Mouse (Mus musculus): ENCODE measurements around the gene Klhdc10.
A peak's percentile ranks its signal among the peaks of the same experiment; 100 is the strongest.

Klhdc10 gene

DNA sequence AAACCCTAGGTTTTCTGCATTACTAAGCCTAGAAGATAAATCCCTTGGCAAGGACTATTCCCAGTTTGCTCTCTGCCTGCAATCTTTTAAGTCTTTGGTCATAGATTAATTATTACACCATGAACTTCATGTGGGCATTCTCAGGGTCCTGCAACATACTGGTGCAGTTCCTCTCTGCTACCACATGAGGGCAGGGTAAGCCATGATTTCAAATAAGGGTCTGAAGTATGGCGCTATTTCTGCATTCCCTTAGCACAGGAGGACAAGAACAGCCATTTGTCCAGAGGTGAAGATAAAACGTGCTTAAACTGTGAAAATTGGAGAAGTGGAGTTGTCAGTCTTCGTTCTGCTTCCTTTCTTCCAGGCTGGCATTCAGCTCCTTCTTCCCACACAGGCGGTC lies 1.8 kb downstream of the Klhdc10 start:
- DNase-seq (ENCODE audit: low spot score) = no peak

DNA sequence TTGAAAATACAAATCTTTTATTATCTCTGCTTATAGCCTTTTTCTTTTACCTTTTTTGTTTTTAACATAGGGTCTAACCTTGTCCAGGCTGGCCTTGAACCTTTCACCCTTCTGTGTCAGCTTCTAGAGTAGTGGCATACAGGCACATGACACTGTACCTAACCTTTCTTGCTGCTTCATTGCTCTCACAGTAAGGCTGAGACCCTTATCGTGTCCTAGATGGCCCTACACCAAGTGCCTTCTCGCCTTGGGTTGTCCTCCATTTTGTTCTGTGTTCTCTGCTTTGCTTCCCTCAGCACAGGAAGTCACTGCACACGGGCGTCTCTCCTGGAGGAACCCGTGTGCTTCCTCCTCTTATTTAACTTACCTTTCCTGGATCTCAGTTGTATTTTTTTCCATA lies 3.0 kb downstream of the Klhdc10 start:
- DNase-seq (ENCODE audit: low spot score) = no peak

- DNase-seq (ENCODE audit: low spot score) = no peak
Measured at GRCm38 (mm10) chr6:30408276-30408675, 6.6 kb downstream of the Klhdc10 start.

DNA sequence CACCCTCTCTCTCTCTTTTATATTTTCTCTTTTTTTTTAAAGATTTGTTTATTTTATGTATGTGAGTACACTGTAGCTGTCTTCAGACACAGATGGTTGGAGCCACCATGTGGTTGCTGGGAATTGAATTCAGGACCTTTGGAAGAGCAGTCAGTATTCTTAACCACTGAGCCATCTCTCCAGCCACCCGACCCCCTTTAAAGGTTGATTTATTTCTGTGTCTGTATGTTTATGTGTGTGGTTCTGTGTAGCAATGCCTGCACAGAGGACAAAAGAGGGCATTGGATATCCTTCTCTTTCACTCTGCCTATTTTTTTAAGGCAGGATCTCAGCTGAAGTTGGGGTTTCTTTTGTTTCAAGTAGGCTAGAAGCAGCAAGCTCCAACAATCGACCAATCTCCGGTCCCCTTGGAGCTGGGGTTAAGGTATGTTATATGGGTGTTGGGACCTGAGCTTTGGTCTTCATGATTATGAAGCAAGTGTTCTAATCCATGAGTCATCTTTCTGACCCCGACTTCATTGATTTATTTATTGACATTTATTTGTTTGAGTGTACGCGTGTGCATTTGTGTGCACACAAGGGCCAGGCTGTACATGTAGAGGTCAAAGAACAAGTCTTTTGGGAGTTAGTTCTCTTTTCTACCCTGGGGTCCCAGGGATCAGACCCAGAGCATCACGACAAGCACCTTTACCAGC lies 7.9 kb downstream of the Klhdc10 start:
- no peak for DNase-seq (ENCODE audit: low spot score)

DNA sequence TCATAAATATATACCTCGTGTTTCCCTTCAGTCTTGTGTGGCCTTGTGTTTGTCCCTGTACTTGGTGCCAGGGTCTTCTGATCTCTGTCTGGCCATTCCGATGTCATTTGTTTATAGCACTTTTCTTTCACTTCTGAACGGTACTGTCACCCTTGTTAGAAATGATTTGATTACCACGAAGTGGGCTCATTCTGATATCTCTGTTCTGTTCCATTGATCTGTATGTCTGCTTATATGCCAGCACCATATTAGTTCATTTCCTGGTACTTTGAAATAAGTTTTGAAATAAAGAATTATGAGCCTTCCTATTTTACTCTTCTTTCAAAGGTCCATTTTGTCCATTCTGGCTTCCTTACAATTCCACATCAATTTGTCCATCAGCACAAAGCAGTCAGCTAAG lies 9.6 kb downstream of the Klhdc10 start:
- DNase-seq (ENCODE audit: low spot score) = no peak

GRCm38 (mm10) chr6:30416126-30416525 lies 14.5 kb downstream of the Klhdc10 start:
- no peak for DNase-seq (ENCODE audit: low spot score)

DNA sequence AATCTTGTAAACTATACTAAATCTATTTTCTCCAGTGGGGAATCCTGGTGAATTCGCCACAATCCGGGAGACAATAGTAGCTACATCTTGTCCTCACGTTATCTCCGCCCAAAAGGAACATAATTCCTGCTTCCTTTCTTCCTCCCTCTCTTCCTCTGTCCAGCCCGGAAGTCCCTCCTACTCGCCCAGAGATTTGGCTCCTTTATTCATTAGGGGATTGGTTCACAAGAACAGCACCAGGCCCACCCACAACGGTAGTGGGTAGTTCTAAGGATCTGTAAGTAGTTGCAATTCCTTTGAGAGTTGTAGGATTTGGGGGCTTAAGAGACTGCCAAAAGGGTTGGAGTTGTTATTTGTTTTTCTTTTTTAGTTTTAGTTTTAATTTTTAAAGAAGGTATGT lies 15.1 kb downstream of the Klhdc10 start:
- no peak for DNase-seq (ENCODE audit: low spot score)

- DNase-seq (ENCODE audit: low spot score) = no peak
Measured at GRCm38 (mm10) chr6:30432461-30433192, 31.0 kb downstream of the Klhdc10 start.

- no peak for DNase-seq (ENCODE audit: low spot score)
Measured at GRCm38 (mm10) chr6:30436476-30436875, 34.8 kb downstream of the Klhdc10 start.

GRCm38 (mm10) chr6:30437054-30437453 lies 35.4 kb downstream of the Klhdc10 start:
- no peak for DNase-seq (ENCODE audit: low spot score)

- no peak for DNase-seq (ENCODE audit: low spot score)
Measured at GRCm38 (mm10) chr6:30439576-30439975, 37.9 kb downstream of the Klhdc10 start.

DNA sequence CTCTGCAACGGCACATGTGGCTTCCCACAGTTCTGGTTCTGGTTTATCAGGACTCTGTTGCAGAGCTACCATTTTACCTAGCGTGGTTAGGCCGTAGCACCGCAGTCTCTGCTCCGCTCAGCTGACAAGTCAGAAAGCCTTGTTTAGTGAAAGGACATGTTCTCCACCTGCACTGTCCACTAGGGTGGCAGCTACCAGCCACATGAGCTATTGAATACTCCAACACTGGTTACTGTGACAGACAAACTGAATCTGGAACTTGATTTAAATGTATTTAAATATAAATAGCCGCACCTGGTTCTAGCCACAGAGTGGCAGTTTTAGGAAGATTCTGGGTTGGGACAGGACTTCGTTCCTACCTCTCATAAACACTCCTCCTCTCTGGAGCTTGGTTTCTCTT lies 55.3 kb downstream of the Klhdc10 start:
- no peak for DNase-seq (ENCODE audit: low spot score)

- no peak for DNase-seq (ENCODE audit: low spot score)
Measured at GRCm38 (mm10) chr6:30458626-30459025, 57.0 kb downstream of the Klhdc10 start.

GRCm38 (mm10) chr6:30459056-30459747 lies 57.5 kb downstream of the Klhdc10 start:
- no peak for DNase-seq (ENCODE audit: low spot score)

GRCm38 (mm10) chr6:30459811-30460749 lies 58.4 kb downstream of the Klhdc10 start:
- peak; percentile 56 for DNase-seq (ENCODE audit: low spot score)

- no peak for DNase-seq (ENCODE audit: low spot score)
Measured at GRCm38 (mm10) chr6:30460750-30461446, 59.2 kb downstream of the Klhdc10 start.

DNA sequence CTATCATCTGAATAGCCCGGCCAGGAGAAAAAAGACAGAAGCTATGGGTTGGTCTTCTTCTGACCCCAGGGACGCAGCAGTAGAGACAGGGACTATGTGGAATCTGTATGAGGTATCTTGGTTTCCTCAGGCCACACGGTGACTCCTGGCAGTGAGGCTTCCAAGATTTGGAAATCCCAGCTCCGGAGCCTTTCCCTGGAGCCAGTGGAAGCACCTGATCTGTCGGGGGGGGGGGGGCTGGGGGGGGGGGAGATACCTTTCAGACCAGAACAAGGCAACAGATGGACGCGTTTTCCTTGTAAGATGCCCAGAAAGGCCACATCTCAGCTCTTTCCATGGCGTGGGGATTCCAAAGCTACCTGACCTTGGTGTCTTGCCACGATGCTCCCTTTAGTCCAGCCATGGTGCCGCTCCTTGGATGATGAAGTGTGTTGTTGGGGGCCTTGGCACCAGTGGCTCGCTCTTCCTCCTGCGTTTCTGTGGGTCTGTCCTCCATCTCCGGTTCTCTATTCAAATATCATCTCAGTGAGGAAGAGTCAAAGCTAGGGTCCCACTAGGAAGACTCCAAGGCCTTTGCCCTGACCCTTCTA lies 60.2 kb downstream of the Klhdc10 start:
- no peak for DNase-seq (ENCODE audit: low spot score)

- DNase-seq (ENCODE audit: low spot score) = no peak
Measured at GRCm38 (mm10) chr6:30462822-30463221, 61.2 kb downstream of the Klhdc10 start.

DNA sequence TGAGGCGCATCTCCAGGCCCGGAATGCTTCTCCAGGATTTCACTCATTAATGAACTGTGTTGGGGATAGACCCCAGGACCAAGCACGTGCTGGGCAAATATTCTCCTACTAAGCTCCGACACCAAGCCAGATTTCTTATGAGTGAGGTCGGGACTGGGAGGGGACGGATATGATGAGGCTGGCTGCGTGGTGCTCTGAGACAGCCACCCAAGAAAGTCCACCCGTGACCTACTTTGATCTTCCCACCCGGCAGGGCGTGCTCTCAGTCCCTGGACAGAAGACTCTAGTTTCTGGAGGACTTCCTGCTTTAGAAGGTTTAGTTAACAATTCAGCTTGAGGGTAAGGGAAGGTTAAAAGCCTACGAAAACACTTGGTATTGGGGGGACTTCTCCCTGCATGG lies 63.9 kb downstream of the Klhdc10 start:
- DNase-seq (ENCODE audit: low spot score) = no peak

- DNase-seq (ENCODE audit: low spot score) = no peak
Measured at GRCm38 (mm10) chr6:30468058-30468457, 66.4 kb downstream of the Klhdc10 start.

DNA sequence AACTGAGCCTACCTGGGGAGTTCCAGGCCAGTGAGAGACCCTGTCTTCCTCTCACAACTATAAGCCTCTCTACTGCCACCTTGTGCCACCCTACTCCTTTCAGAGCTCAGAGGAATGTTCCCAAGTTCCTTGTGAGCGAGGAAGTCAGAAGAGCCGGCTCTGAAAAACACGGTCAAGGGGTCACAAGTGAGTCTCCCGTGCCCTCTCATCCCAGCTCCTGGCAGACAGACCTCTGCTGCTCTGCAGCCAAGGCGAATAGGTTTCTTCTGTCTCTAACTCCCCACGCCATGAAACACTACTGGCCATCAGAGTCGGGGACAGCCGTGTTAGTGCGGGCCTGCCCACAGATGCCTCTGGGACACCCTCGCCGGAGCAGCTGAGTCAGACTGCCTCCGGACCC lies 67.0 kb downstream of the Klhdc10 start:
- DNase-seq (ENCODE audit: low spot score) = no peak

Data from ovary, postnatal 10 days (tissue).